12 mouse cellular contexts compared by ENCODE assay signal in genomic region chr8:36365945-36366344, GRCm38 (mm10).
A peak's percentile ranks its signal among the peaks of the same experiment; 100 is the strongest.
DNase-seq lines count a peak whose midpoint lies in the region; ATAC-seq and TF ChIP-seq lines count a peak whose summit lies in the region.
"Had no signal": no experiment of that assay in that cellular context is flagged by ENCODE, and none has a peak within 500 bp of the region (broad histone marks: within the 10 kb centered on the region; RNA-seq: fewer than 3 reads in every experiment).

No protein-coding gene starts in this region.

- WGBS in kidney, postnatal 0 days, result 68% methylated on average over 2 of the region's 2 CpGs
- WGBS in kidney, embryonic 15.5 days, result 71% methylated on average over 2 of the region's 2 CpGs
- 68% methylated on average over 2 of the region's 2 CpGs for WGBS in midbrain, postnatal 0 days
- 77% methylated on average over 2 of the region's 2 CpGs for WGBS in midbrain, embryonic 14.5 days

- H3K4me3 ChIP-seq in kidney, postnatal 0 days (replicated peaks; ENCODE audit: low read depth, low read length), result no peak overlapping the region
- H3K4me3 ChIP-seq in kidney, embryonic 15.5 days (replicated peaks), result no peak overlapping the region
- no peak overlapping the region for H3K4me3 ChIP-seq in midbrain, postnatal 0 days (ENCODE audit: low read depth, low read length)
- no peak overlapping the region for H3K4me3 ChIP-seq in midbrain, embryonic 14.5 days (replicated peaks; ENCODE audit: low read depth, low read length)
- H3K4me3 ChIP-seq: forebrain, embryonic 13.5 days; liver, embryonic 13.5 days had no signal

- ATAC-seq in kidney, postnatal 0 days (replicated peaks; ENCODE audit: low FRiP score, low read depth), result no peak
- ATAC-seq in kidney, embryonic 15.5 days (replicated peaks; ENCODE audit: low FRiP score), result no peak
- ATAC-seq in midbrain, postnatal 0 days (ENCODE audit: low FRiP score), result no peak
- no peak for ATAC-seq in midbrain, embryonic 14.5 days (ENCODE audit: low FRiP score, low TSS enrichment)
- ATAC-seq: forebrain, embryonic 13.5 days had no signal

- peak; percentile 20 for DNase-seq in embryo, embryonic 11 days
- DNase-seq in embryo, embryonic 10.5 days (ENCODE audit: low spot score), result no peak
- DNase-seq in kidney, postnatal 0 days (ENCODE audit: low spot score), result peak; percentile 30
- DNase-seq in midbrain, postnatal 0 days (ENCODE audit: low spot score), result no peak
- DNase-seq in midbrain, embryonic 14.5 days, result no peak
- DNase-seq in T-cell, adult 2 months (ENCODE audit: low spot score), result no peak
- DNase-seq in ovary, adult 18-20 months (ENCODE audit: low spot score), result no peak
- DNase-seq: adrenal gland, postnatal 25 days; layer of hippocampus, postnatal 36 days; liver, embryonic 13.5 days had no signal

- H3K9ac ChIP-seq in kidney, postnatal 0 days (ENCODE audit: low read depth, low read length), result no peak overlapping the region
- H3K9ac ChIP-seq in kidney, embryonic 15.5 days, result no peak overlapping the region
- no peak overlapping the region for H3K9ac ChIP-seq in midbrain, postnatal 0 days (replicated peaks; ENCODE audit: low read length, poor library complexity, severe bottlenecking)
- H3K9ac ChIP-seq in midbrain, embryonic 14.5 days (replicated peaks; ENCODE audit: low read length), result no peak overlapping the region
- H3K9ac ChIP-seq: forebrain, embryonic 13.5 days; liver, embryonic 13.5 days had no signal

- no peaks in the 10 kb centered on the region for H3K36me3 ChIP-seq in kidney, postnatal 0 days (ENCODE audit: insufficient read depth, low read length)
- H3K36me3 ChIP-seq in kidney, embryonic 15.5 days, result no peaks in the 10 kb centered on the region
- no peaks in the 10 kb centered on the region for H3K36me3 ChIP-seq in midbrain, postnatal 0 days (ENCODE audit: insufficient read depth, low read length)
- no peaks in the 10 kb centered on the region for H3K36me3 ChIP-seq in midbrain, embryonic 14.5 days (ENCODE audit: control insufficient read depth, insufficient read depth, low read length)
- H3K36me3 ChIP-seq: liver, embryonic 13.5 days had no signal

- no peaks in the 10 kb centered on the region for H3K9me3 ChIP-seq in kidney, postnatal 0 days (replicated peaks; ENCODE audit: low read length)
- H3K9me3 ChIP-seq in kidney, embryonic 15.5 days (replicated peaks), result no peaks in the 10 kb centered on the region
- no peaks in the 10 kb centered on the region for H3K9me3 ChIP-seq in midbrain, postnatal 0 days (ENCODE audit: low read length)
- H3K9me3 ChIP-seq in midbrain, embryonic 14.5 days (ENCODE audit: control insufficient read depth, low read length), result no peaks in the 10 kb centered on the region
- H3K9me3 ChIP-seq: forebrain, embryonic 13.5 days; liver, embryonic 13.5 days had no signal

- no peaks in the 10 kb centered on the region for H3K4me1 ChIP-seq in kidney, postnatal 0 days (replicated peaks; ENCODE audit: insufficient read depth, low read length)
- no peaks in the 10 kb centered on the region for H3K4me1 ChIP-seq in kidney, embryonic 15.5 days
- H3K4me1 ChIP-seq in midbrain, postnatal 0 days (ENCODE audit: insufficient read depth, low read length), result no peaks in the 10 kb centered on the region
- H3K4me1 ChIP-seq in midbrain, embryonic 14.5 days (ENCODE audit: control insufficient read depth, insufficient read depth, low read length), result no peaks in the 10 kb centered on the region
- H3K4me1 ChIP-seq: liver, embryonic 13.5 days had no signal

- peak; percentile 55 for TF ChIP-seq CTCF in kidney, postnatal 0 days (IDR thresholded peaks at IDR 0.05; ENCODE audit: low read depth)
- TF ChIP-seq CTCF in midbrain, postnatal 0 days (IDR thresholded peaks at IDR 0.05), result peak; percentile 48

- no peak overlapping the region for H3K4me2 ChIP-seq in kidney, postnatal 0 days (ENCODE audit: low read length)
- H3K4me2 ChIP-seq in kidney, embryonic 15.5 days, result no peak overlapping the region
- H3K4me2 ChIP-seq in midbrain, postnatal 0 days (ENCODE audit: low read depth, low read length, poor library complexity, severe bottlenecking), result no peak overlapping the region
- no peak overlapping the region for H3K4me2 ChIP-seq in midbrain, embryonic 14.5 days (ENCODE audit: low read length)
- H3K4me2 ChIP-seq: forebrain, embryonic 13.5 days; liver, embryonic 13.5 days had no signal

- H3K27me3 ChIP-seq in kidney, postnatal 0 days (ENCODE audit: insufficient read depth, low read length), result no peaks in the 10 kb centered on the region
- no peaks in the 10 kb centered on the region for H3K27me3 ChIP-seq in kidney, embryonic 15.5 days
- H3K27me3 ChIP-seq in midbrain, postnatal 0 days (ENCODE audit: insufficient read depth, low read length), result no peaks in the 10 kb centered on the region
- H3K27me3 ChIP-seq in midbrain, embryonic 14.5 days (ENCODE audit: control insufficient read depth, insufficient read depth, low read length), result no peaks in the 10 kb centered on the region
- H3K27me3 ChIP-seq: forebrain, embryonic 13.5 days; liver, embryonic 13.5 days had no signal

- no peak overlapping the region for H3K27ac ChIP-seq in kidney, postnatal 0 days
- H3K27ac ChIP-seq in kidney, embryonic 15.5 days, result no peak overlapping the region
- H3K27ac ChIP-seq in midbrain, postnatal 0 days (ENCODE audit: low read depth, low read length), result no peak overlapping the region
- H3K27ac ChIP-seq in midbrain, embryonic 14.5 days (replicated peaks; ENCODE audit: low read depth, low read length), result no peak overlapping the region
- H3K27ac ChIP-seq: forebrain, embryonic 13.5 days; liver, embryonic 13.5 days had no signal

Comparison
In these comparisons a context has a peak if more than half of its experiments do, and no peak if none do; other contexts are left out.
1. DNase-seq: peak in embryo, embryonic 11 days (single experiment) and kidney, postnatal 0 days (single experiment); none in embryo, embryonic 10.5 days (single experiment), midbrain, postnatal 0 days (single experiment), midbrain, embryonic 14.5 days (single experiment), T-cell, adult 2 months (single experiment) and ovary, adult 18-20 months (single experiment).